Mouse (Mus musculus) intestine, postnatal 0 days (tissue): ENCODE measurements around the gene Wwc1. TPM values are rescaled to one million over a fixed set of nuclear protein-coding genes. Genes with fewer than 3 reads are reported as not detected.
"Not testable (repeated sequence)": the region's sequence is repeated elsewhere in the genome, so short reads cannot be mapped to it uniquely, and the experiment has no call there.

Experiments
- ATAC-seq: fragments of 200-750 bp; cut with Nextera tagmentation; 2 replicates; pipeline ENCODE4 v1.8.0; 2017; ENCODE audit warnings: mild to moderate bottlenecking, moderate TSS enrichment, moderate library complexity
- H3K27ac ChIP-seq: fragments of 300-500 bp; sonication (generic); 2 replicates; pipeline ENCODE4 v1.5.1; 2014; ENCODE audit warnings: mild to moderate bottlenecking, low read depth, low read length, moderate library complexity
- H3K27me3 ChIP-seq: fragments of 300-500 bp; sonication (generic); replicated peaks from 2 replicates; pipeline ENCODE4 v1.6.1; 2014; ENCODE audit warnings: low read length, mixed read lengths; ENCODE audit not compliant: control insufficient read depth, insufficient read depth
- H3K36me3 ChIP-seq: fragments of 300-500 bp; sonication (generic); 2 replicates; pipeline ENCODE4 v1.6.1; 2014; ENCODE audit warnings: mild to moderate bottlenecking, moderate library complexity; ENCODE audit not compliant: control insufficient read depth, insufficient read depth
- H3K4me1 ChIP-seq: fragments of 300-500 bp; sonication (generic); replicated peaks from 2 replicates; pipeline ENCODE4 v1.6.1; 2014; ENCODE audit warnings: antibody characterized with exemption, low read length, mixed read lengths; ENCODE audit not compliant: control insufficient read depth, insufficient read depth
- H3K4me2 ChIP-seq: fragments of 300-500 bp; sonication (generic); replicated peaks from 2 replicates; pipeline ENCODE4 v1.6.1; 2014; ENCODE audit warnings: low read depth, mild to moderate bottlenecking, moderate library complexity
- H3K4me3 ChIP-seq: fragments of 300-500 bp; sonication (generic); 2 replicates; pipeline ENCODE4 v1.5.1; 2014; ENCODE audit warnings: low read depth, low read length
- H3K9ac ChIP-seq: fragments of 300-500 bp; sonication (generic); 2 replicates; pipeline ENCODE4 v1.6.1; 2014; ENCODE audit warnings: mild to moderate bottlenecking, low read depth, low read length
- H3K9me3 ChIP-seq: fragments of 300-500 bp; sonication (generic); 2 replicates; pipeline ENCODE4 v1.6.1; 2016; ENCODE audit warnings: mixed run types; ENCODE audit not compliant: control insufficient read depth
- CTCF ChIP-seq: sonication (generic); IDR thresholded peaks from 2 replicates; pipeline ENCODE4 v1.5.1; 2016; ENCODE audit warnings: low read depth, mild to moderate bottlenecking, control low read depth, antibody characterized with exemption, moderate library complexity
- WGBS: fragments of 180-500 bp; shearing (Covaris S2); extraction: QIAGEN DNeasy Blood & Tissue Kit; methylation state at CpG from one replicate; pipeline ENCODE4 v1.1.7; 2014; 5-methylcytosine and 5-hydroxymethylcytosine counted together
- polyA plus RNA-seq: library from polyadenylated mRNA; unstranded; fragments of >200 nt; fragmentation: Nextera tagmentation; extraction: Ambion mirVana; gene quantifications from 2 replicates; pipeline ENCODE4 v1.2.1, GENCODE M21; 2015

The Wwc1 gene
- polyA plus RNA-seq, 1 experiment from 2014 or later, result 16.1 TPM

- Histone ChIP-seq H3K27me3 (peaks cover 35% of the 10 kb centered on the region), H3K4me2 (no peak overlapping the region), H3K27ac (no peak overlapping the region), H3K9me3 (no peaks in the 10 kb centered on the region), H3K9ac (no peak overlapping the region), H3K36me3 (no peaks in the 10 kb centered on the region), H3K4me1 (no peaks in the 10 kb centered on the region), H3K4me3 (no peak overlapping the region)
- ATAC-seq, result no peak
- WGBS, result 75% methylated on average over 5 of the region's 5 CpGs
- no peak for TF ChIP-seq CTCF
Measured at GRCm38 (mm10) chr11:35801332-35801731, 179.0 kb downstream of the Wwc1 start.

DNA sequence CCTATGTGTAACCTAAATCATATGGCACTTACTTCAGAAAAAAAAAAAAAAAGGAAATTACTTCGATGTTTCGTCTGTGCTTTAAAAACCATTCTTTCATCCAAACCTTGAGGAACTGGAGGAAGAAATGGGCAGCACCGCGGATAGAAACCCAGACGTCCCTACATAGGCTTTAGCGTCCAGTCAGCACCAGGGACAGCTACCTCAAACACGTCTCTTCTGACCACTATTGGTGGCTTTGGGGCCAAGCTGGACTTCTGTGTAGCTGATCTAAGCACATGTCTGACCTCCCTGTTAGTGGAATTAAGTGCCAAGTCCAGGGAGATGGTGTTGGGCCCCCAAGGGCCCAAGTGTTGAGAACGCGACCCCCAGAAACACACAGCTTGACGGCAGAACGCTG is 181.5 kb downstream of the Wwc1 start, which contains the start of gene Fbll1:
Fbll1 (minus strand) TSS at position 11 of the 400 bp plus-strand sequence.
- H3K4me1 ChIP-seq, result no peaks in the 10 kb centered on the region
- no peak for ATAC-seq
- peak within 1 kb of the TSS; percentile 53 for H3K4me2 ChIP-seq
- no peaks in the 10 kb centered on the region for H3K36me3 ChIP-seq
- H3K9ac ChIP-seq, result no peak within 1 kb of the TSS
- peaks cover 44% of the 10 kb centered on the region for H3K27me3 ChIP-seq
- H3K9me3 ChIP-seq, result no peaks in the 10 kb centered on the region
- 16% methylated on average over 11 of the region's 11 CpGs for WGBS
- peak within 1 kb of the TSS; percentile 30 for H3K4me3 ChIP-seq
- TF ChIP-seq CTCF, result 0 out of 2 replicates have a peak, but pooled peaks have one; percentile 4
- no peak within 1 kb of the TSS for H3K27ac ChIP-seq

GRCm38 (mm10) chr11:35798495-35798820 is 181.9 kb downstream of the Wwc1 start:
- Histone ChIP-seq H3K4me2 (peak overlapping the region; percentile 53), H3K4me1 (no peaks in the 10 kb centered on the region), H3K9me3 (no peaks in the 10 kb centered on the region), H3K9ac (no peak overlapping the region), H3K27me3 (peaks cover 44% of the 10 kb centered on the region), H3K36me3 (no peaks in the 10 kb centered on the region), H3K27ac (no peak overlapping the region), H3K4me3 (peak overlapping the region; percentile 30)
- ATAC-seq, result no peak
- WGBS, result 5% methylated on average over 23 of the region's 23 CpGs
- TF ChIP-seq CTCF, result no peak

GRCm38 (mm10) chr11:35797751-35798494 is 182.4 kb downstream of the Wwc1 start:
- Histone ChIP-seq H3K4me2 (peak overlapping the region; percentile 53), H3K36me3 (no peaks in the 10 kb centered on the region), H3K4me1 (no peaks in the 10 kb centered on the region), H3K9ac (no peak overlapping the region), H3K27me3 (peaks cover 44% of the 10 kb centered on the region), H3K27ac (no peak overlapping the region), H3K9me3 (no peaks in the 10 kb centered on the region), H3K4me3 (peak overlapping the region; percentile 30)
- ATAC-seq, result no peak
- TF ChIP-seq CTCF, result no peak
- whole genome bisulfite sequencing, result 7% methylated on average over 68 of the region's 86 CpGs

DNA sequence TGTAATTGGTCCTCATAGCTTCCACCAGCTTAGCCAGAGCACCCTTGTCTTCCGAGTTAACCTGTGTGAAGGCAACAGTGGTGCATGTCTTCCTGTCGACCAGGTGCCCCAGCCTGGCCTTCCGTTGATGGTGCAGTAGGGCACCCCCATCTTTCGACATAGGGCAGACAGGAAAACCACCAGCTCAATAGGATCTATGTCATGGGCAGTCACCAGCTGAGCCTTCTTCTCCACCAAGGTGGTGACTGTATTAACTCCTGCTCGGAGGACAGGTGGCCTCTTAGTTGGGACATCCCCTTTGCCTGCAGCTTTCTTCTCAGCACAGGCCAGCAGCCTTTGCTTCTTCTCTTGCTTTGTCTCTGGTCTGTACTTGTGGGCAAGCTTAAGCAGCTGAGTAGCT is 187.5 kb downstream of the Wwc1 start:
- peaks cover 22% of the 10 kb centered on the region for H3K36me3 ChIP-seq
- H3K4me2 ChIP-seq, H3K4me1 ChIP-seq, ATAC-seq, H3K27ac ChIP-seq, H3K4me3 ChIP-seq, H3K9me3 ChIP-seq, H3K9ac ChIP-seq: not testable (repeated sequence)
- H3K27me3 ChIP-seq, result peaks cover 24% of the 10 kb centered on the region
- 76% methylated on average over 5 of the region's 5 CpGs for WGBS

- 77% methylated on average over 2 of the region's 2 CpGs for WGBS
- H3K9ac ChIP-seq, result no peak overlapping the region
- no peaks in the 10 kb centered on the region for H3K27me3 ChIP-seq
- no peak for TF ChIP-seq CTCF
- no peaks in the 10 kb centered on the region for H3K9me3 ChIP-seq
- no peak overlapping the region for H3K4me3 ChIP-seq
- no peaks in the 10 kb centered on the region for H3K4me1 ChIP-seq
- no peak for ATAC-seq
- H3K4me2 ChIP-seq, result no peak overlapping the region
- H3K36me3 ChIP-seq, result peaks cover 43% of the 10 kb centered on the region
- no peak overlapping the region for H3K27ac ChIP-seq
Measured at GRCm38 (mm10) chr11:35788443-35788842, 191.9 kb downstream of the Wwc1 start.

Other genes starting within 250 kb of the Wwc1 start
- gene Pank3, start 211.0 kb downstream of the Wwc1 start, polyA plus RNA-seq, result 39.6 and 42.5 TPM in 2 replicates
- gene Fbll1, start 181.6 kb downstream of the Wwc1 start, polyA plus RNA-seq, result 0.58 and 0.69 TPM in 2 replicates
- gene Rars, start 146.0 kb downstream of the Wwc1 start, polyA plus RNA-seq, result 82.3 and 82.7 TPM in 2 replicates